Mouse (Mus musculus): Measurements from ENCODE around the gene Tenm2. TPM values are rescaled to one million over a fixed set of nuclear protein-coding genes. Genes with fewer than 3 reads are reported as not detected.

Tenm2 gene
- polyA plus RNA-seq, 1 experiment: 0.01 TPM

DNA sequence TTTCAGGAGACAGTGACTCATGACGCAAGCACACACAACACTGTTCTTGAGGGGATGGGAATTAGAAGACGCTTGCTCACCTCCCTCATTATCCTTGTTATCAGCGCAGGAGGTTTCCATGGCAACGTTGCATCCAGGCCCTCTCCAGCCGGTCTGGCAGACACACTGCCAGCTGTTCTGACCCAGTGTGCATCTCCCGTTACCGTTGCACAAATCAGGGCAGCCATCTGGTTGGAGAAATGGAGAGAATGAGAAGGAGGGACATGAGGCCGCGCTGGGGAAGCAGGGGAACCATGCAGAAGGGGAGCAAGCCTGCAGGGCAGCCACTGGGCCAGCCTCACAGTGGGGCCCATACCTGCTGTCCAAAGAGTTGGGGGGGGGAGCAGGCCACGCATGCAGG is 1129.1 kb downstream of the Tenm2 start:
- Histone ChIP-seq H3K9me3 (peaks cover 9% of the 10 kb centered on the region; the same call in 1 of the 2 replicates), H3K36me3 (replicated peaks; ENCODE audit: low read length) (no peaks in the 10 kb centered on the region), H3K27me3 (replicated peaks) (no peaks in the 10 kb centered on the region), H3K4me1 (no peaks in the 10 kb centered on the region), H3K4me3 (replicated peaks) (peak overlapping the region; percentile 15)
- no peak for TF ChIP-seq FLI1 (IDR thresholded peaks at IDR 0.05; ENCODE audit: low read length)
- no peak for TF ChIP-seq GATA1 (IDR thresholded peaks at IDR 0.05; ENCODE audit: borderline replicate concordance, low read length)

DNA sequence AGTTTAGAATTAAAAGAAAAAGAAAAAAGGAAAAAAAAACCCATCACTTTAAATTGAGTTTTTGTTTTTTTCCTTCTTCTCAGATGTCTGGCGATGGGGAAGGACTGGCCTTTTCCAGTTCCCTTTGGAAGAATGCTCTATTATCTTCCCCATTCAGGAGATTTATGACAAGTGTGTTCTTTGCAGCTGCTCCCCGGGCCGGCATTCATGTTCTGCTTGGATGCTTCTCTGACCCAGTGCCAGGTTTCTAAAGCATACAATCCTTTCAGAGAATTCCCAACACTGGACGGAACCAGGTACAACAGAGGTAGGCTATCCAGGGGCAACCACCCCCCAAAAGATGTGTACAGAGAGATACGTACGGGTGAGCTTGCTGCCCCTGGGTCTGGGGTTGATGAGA is 1132.2 kb downstream of the Tenm2 start:
- H3K27me3 ChIP-seq (replicated peaks): no peaks in the 10 kb centered on the region
- TF ChIP-seq FLI1 (IDR thresholded peaks at IDR 0.05; ENCODE audit: low read length): no peak
- no peak for TF ChIP-seq GATA1 (IDR thresholded peaks at IDR 0.05; ENCODE audit: borderline replicate concordance, low read length)
- H3K4me1 ChIP-seq: no peaks in the 10 kb centered on the region
- no peaks in the 10 kb centered on the region for H3K36me3 ChIP-seq (replicated peaks; ENCODE audit: low read length)
- H3K4me3 ChIP-seq (replicated peaks): no peak overlapping the region
- peaks cover 9% of the 10 kb centered on the region; the same call in 1 of the 2 replicates for H3K9me3 ChIP-seq

DNA sequence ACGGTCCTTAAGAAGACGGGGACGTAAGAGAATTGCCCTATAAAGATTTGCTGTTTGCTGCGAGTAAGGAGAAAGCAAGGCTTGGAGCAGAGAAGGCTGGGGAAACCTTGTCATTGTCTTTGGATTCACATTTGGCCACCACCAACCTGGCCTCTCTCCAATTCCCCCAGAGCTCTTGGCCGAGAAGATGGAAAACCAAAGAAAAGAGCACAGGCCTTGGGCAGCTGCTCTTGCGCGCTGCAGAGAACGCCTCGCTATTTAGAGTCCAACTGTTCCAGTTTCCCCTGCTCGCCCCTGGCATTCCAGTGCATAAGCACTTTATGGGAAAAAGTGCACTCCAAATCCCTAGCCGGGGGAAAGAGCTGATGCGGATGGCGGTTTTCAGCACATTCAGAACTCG is 1139.5 kb downstream of the Tenm2 start:
- TF ChIP-seq GATA1 (IDR thresholded peaks at IDR 0.05; ENCODE audit: borderline replicate concordance, low read length) (no peak), FLI1 (IDR thresholded peaks at IDR 0.05; ENCODE audit: low read length) (no peak)
- Histone ChIP-seq H3K36me3 (replicated peaks; ENCODE audit: low read length) (no peaks in the 10 kb centered on the region), H3K9me3 (peaks cover 15% of the 10 kb centered on the region), H3K4me3 (replicated peaks) (no peak overlapping the region), H3K4me1 (no peaks in the 10 kb centered on the region), H3K27me3 (replicated peaks) (no peaks in the 10 kb centered on the region)

DNA sequence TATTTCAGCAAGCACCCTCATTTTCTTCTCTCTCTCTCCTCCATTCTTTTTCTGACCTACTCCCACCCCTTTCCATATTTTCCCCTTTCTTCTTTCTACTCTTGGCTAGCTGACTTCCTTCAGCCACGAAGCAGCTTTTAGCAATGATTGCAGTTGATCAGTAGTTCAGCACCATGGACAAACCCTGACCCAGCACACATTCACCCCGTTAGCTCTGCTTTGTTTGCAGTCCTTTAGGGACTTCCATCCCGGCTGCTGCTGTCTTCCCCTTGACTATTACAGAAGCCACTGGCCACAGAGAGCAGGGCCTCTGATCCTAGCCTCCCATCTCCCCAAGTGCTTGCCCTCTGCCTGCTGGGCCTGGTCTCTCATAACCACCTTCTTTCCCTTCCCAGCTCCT is 1145.6 kb downstream of the Tenm2 start:
- Histone ChIP-seq H3K9me3 (peaks cover 13% of the 10 kb centered on the region; the same call in 1 of the 2 replicates), H3K4me3 (replicated peaks) (no peak overlapping the region), H3K4me1 (no peaks in the 10 kb centered on the region), H3K36me3 (replicated peaks; ENCODE audit: low read length) (no peaks in the 10 kb centered on the region), H3K27me3 (replicated peaks) (no peaks in the 10 kb centered on the region)
- TF ChIP-seq FLI1 (IDR thresholded peaks at IDR 0.05; ENCODE audit: low read length) (no peak), GATA1 (IDR thresholded peaks at IDR 0.05; ENCODE audit: borderline replicate concordance, low read length) (no peak)

DNA sequence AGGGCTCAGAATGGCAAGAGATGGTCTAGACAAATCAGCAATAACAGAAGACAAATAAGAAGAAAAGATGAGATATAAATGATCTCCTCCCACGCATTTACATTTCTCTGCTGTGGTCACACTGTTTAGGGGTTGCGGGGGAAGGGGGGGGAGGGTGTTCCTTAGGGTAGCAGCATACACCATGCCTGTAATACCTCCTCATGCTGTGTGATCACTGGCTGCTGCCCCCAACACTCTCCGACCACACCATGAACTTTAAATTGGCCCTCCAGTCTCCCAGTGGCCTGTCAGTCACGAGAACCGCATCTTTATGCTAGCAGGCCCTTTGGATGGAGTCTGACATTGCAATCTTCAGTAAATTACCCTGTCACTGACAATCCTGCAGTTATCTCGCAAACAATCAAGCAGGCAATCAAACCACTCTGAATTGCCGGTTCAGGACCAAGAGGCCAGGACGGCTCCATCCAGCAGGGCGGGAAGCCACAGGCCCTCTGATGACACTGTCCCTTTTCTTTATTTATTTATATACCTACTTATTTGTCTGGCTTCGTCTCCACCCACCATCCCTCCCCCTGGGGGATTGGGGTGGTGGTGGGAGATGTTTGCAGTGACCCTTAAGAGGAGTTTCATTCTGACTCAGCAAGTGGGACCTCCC is 1154.2 kb downstream of the Tenm2 start:
- TF ChIP-seq FLI1 (IDR thresholded peaks at IDR 0.05; ENCODE audit: low read length) (no peak), GATA1 (IDR thresholded peaks at IDR 0.05; ENCODE audit: borderline replicate concordance, low read length) (no peak)
- Histone ChIP-seq H3K4me3 (replicated peaks) (no peak overlapping the region), H3K36me3 (replicated peaks; ENCODE audit: low read length) (no peaks in the 10 kb centered on the region), H3K27me3 (replicated peaks) (no peaks in the 10 kb centered on the region), H3K4me1 (no peaks in the 10 kb centered on the region), H3K9me3 (0 out of 2 replicates have a peak, but pooled peaks cover 3% of the 10 kb centered on the region)

DNA sequence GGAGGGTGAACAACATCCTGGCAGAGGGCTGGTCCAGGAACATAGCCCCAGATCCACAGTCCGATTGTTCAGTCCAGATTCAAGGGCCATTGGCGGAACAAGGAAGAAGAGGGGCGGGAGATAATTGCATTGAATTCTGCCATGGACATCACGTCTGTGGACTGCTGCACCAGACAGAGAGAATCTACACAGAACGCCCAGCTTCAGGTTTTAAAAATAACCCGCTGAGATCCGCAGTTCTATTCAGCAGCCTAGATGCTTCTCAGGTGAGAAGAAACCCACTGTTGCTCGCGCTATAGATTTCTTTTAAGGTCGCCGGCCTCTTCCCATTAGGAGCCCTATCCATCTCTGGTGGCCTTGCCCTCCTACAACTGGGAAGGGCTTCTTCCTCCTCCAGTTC is 1155.0 kb downstream of the Tenm2 start:
- Histone ChIP-seq H3K27me3 (replicated peaks) (no peaks in the 10 kb centered on the region), H3K9me3 (0 out of 2 replicates have a peak, but pooled peaks cover 3% of the 10 kb centered on the region)
- TF ChIP-seq FLI1 (IDR thresholded peaks at IDR 0.05; ENCODE audit: low read length) (no peak), GATA1 (IDR thresholded peaks at IDR 0.05; ENCODE audit: borderline replicate concordance, low read length) (no peak)

DNA sequence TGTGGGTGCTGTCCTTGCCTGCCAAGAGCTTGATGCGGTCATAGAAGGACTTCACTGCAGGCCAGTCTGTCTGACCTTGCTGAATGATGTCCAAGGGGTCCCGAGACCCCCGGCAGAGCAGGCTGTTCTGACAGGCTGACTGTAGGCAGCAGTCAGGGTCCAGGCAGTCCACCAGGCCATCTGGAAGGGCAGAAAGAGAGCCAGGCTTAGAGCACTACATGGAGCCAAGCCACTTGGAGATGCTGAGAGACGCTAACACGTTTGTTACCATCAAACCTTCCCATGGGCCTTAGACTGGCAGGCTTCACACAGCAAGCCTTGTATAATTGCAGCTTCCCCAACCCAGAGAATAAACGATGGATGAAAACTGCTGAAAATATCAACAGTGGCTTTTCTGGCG is 1157.4 kb downstream of the Tenm2 start:
- Histone ChIP-seq H3K27me3 (replicated peaks) (no peaks in the 10 kb centered on the region), H3K9me3 (0 out of 2 replicates have a peak, but pooled peaks cover 3% of the 10 kb centered on the region), H3K4me1 (no peaks in the 10 kb centered on the region), H3K4me3 (replicated peaks) (no peak overlapping the region), H3K36me3 (replicated peaks; ENCODE audit: low read length) (no peaks in the 10 kb centered on the region)
- TF ChIP-seq FLI1 (IDR thresholded peaks at IDR 0.05; ENCODE audit: low read length) (no peak), GATA1 (IDR thresholded peaks at IDR 0.05; ENCODE audit: borderline replicate concordance, low read length) (no peak)

More for the DNA sequence above, 1155.0 kb downstream of the Tenm2 start:
- no peaks in the 10 kb centered on the region for H3K4me1 ChIP-seq
- no peaks in the 10 kb centered on the region for H3K36me3 ChIP-seq (replicated peaks; ENCODE audit: low read length)
- H3K4me3 ChIP-seq (replicated peaks): no peak overlapping the region

DNA sequence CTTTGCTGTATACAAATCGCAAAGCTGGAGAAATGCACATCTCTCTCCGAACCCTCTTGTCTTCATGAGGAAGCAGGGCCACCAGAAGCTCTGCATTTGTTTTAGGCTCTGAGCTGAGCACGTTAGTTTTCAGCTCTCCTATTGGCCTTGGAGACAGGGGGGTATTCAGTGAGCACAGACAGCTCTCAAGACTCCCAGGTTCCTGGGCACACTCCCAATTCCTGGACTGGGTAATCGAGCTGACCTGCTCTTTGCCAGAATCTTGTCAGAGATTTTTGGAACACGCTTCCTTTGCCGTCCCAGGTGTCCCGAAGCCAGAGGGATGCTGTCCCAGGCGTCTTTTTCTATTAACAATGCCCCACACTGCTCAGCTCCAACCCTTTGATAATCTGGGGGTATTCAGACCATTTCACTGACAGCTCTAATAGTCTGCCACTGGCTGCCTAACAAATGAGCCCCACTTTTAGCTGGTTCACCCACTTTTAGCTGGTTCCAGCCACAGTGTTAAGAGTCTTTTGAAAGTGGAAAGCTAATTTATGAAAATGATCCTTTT is 1161.7 kb downstream of the Tenm2 start:
- TF ChIP-seq FLI1 (IDR thresholded peaks at IDR 0.05; ENCODE audit: low read length): no peak
- no peak for TF ChIP-seq GATA1 (IDR thresholded peaks at IDR 0.05; ENCODE audit: borderline replicate concordance, low read length)
- no peak overlapping the region for H3K4me3 ChIP-seq (replicated peaks)
- no peaks in the 10 kb centered on the region for H3K4me1 ChIP-seq
- H3K36me3 ChIP-seq (replicated peaks; ENCODE audit: low read length): no peaks in the 10 kb centered on the region
- H3K9me3 ChIP-seq: peaks cover 10% of the 10 kb centered on the region; the same call in 1 of the 2 replicates
- no peaks in the 10 kb centered on the region for H3K27me3 ChIP-seq (replicated peaks)

DNA sequence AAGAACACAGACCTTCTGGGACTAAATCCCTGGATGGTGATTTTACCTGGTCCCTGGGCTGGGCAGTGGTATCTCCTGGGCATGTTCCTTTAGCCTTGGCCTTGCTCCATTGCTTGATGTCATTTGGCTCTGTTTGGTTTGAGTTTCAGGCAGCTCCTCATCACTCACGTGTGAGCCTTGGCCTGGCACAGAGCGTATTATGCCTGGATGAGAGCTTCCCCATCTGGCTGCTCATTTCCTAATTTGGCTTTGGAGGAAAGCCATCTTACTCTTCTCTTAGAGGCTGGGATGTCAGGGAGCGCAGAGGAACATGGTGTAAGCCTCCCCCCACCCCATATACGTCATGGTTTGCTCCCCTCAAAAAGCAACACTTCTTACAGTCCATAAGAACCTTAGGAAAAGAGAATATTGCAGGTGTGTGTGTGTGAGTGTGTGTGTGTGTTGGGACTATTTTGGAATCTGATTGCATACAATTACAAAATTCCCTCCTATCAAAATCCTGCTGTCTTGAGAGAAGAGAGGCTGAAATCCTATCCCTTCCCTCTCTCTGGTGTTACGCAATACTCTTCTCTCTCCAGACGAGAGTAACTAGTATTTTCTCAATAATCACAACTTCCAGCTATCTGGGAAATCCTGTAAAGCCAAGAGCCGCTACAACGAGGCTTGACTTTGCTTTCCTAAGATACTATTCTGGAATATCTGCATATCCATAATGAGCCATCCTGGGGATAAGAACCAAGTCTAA is 1162.5 kb downstream of the Tenm2 start:
- no peaks in the 10 kb centered on the region for H3K27me3 ChIP-seq (replicated peaks)

DNA sequence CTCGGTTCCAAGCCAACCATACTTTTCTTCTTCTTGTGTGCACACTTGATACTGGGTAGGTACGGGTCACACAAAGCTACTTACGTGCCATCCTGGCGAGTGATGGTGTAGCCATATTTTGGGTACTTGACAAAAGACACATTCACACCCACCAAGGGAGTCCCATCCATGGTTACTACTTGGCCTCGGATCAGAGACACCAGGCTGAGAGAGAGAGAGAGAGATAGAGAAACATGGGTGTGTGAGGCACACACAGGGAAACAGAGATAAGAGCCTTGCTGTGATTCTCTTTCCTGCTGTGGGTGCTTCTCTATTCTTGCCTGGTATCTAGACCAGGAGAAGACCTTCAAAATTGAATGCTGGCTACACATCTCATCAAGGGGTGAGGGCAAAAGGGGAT is 1163.1 kb downstream of the Tenm2 start:
- no peaks in the 10 kb centered on the region for H3K4me1 ChIP-seq
- H3K9me3 ChIP-seq: peaks cover 7% of the 10 kb centered on the region; the same call in 1 of the 2 replicates
- TF ChIP-seq GATA1 (IDR thresholded peaks at IDR 0.05; ENCODE audit: borderline replicate concordance, low read length) (no peak), FLI1 (IDR thresholded peaks at IDR 0.05; ENCODE audit: low read length) (no peak)
- H3K36me3 ChIP-seq (replicated peaks; ENCODE audit: low read length): no peaks in the 10 kb centered on the region
- H3K27me3 ChIP-seq (replicated peaks): no peaks in the 10 kb centered on the region
- no peak overlapping the region for H3K4me3 ChIP-seq (replicated peaks)

More for the DNA sequence above, 1162.5 kb downstream of the Tenm2 start:
- no peaks in the 10 kb centered on the region for H3K4me1 ChIP-seq
- no peaks in the 10 kb centered on the region for H3K36me3 ChIP-seq (replicated peaks; ENCODE audit: low read length)
- H3K4me3 ChIP-seq (replicated peaks): no peak overlapping the region
- TF ChIP-seq FLI1 (IDR thresholded peaks at IDR 0.05; ENCODE audit: low read length) (no peak), GATA1 (IDR thresholded peaks at IDR 0.05; ENCODE audit: borderline replicate concordance, low read length) (no peak)
- peaks cover 8% of the 10 kb centered on the region; the same call in 1 of the 2 replicates for H3K9me3 ChIP-seq
